Mouse (Mus musculus) MEL (cell line): ENCODE results near the gene Tmem219. TPM values are rescaled to one million over a fixed set of nuclear protein-coding genes. Genes with fewer than 3 reads are reported as not detected.

Source experiments
- DNase-seq: peaks from one replicate; pipeline ENCODE4 v3.0.0; 2011; ENCODE audit warnings: low read depth, low spot score
- H3K27ac ChIP-seq: 2 replicates; pipeline ENCODE4 v1.5.1; 2012; ENCODE audit warnings: low read depth, mild to moderate bottlenecking, control low read depth, low read length, moderate library complexity; ENCODE audit not compliant: control insufficient read depth
- H3K27me3 ChIP-seq, 2 experiments: fragments of 150-350 bp in 1 of 2; sonication (generic) in 1 of 2; 2 replicates each; pipeline ENCODE4 v1.6.1; 2012; ENCODE audit warnings: low read length in 2 of 2, mild to moderate bottlenecking in 2 of 2, improper control_type of control experiment in 1 of 2, moderate library complexity in 1 of 2; ENCODE audit not compliant: insufficient read depth in 2 of 2, control insufficient read depth in 1 of 2
- H3K36me3 ChIP-seq, 2 experiments: 2 replicates each; pipeline ENCODE4 v1.6.1; 2012 to 2014; ENCODE audit warnings: low read length in 2 of 2, improper control_type of control experiment in 1 of 2, inconsistent platforms in 1 of 2, mild to moderate bottlenecking in 1 of 2; ENCODE audit not compliant: insufficient read depth in 2 of 2, control insufficient read depth in 1 of 2
- H3K4me1 ChIP-seq, 2 experiments: fragments of 150-350 bp in 1 of 2; sonication (generic) in 1 of 2; 2 replicates each; pipeline ENCODE4 v1.6.1; 2012; ENCODE audit warnings: low read length in 2 of 2, improper control_type of control experiment in 1 of 2, mild to moderate bottlenecking in 1 of 2; ENCODE audit not compliant: insufficient read depth in 2 of 2, control insufficient read depth in 1 of 2
- H3K4me3 ChIP-seq, 2 experiments: fragments of 150-350 bp in 1 of 2; sonication (generic) in 1 of 2; 2 replicates each; pipeline ENCODE4 v1.5.1; 2012; ENCODE audit warnings: low read depth in 2 of 2, low read length in 2 of 2, mild to moderate bottlenecking in 2 of 2, moderate library complexity in 2 of 2, control low read depth in 1 of 2, improper control_type of control experiment in 1 of 2; ENCODE audit not compliant: control insufficient read depth in 1 of 2, insufficient read depth in 1 of 2
- H3K79me2 ChIP-seq: 2 replicates; pipeline ENCODE4 v1.6.1; 2012; ENCODE audit warnings: mild to moderate bottlenecking, low read length, moderate library complexity; ENCODE audit not compliant: control insufficient read depth, poor library complexity, insufficient read depth
- H3K9ac ChIP-seq: 2 replicates; pipeline ENCODE4 v1.6.1; 2012; ENCODE audit warnings: low read depth, mild to moderate bottlenecking, control low read depth, low read length, moderate library complexity; ENCODE audit not compliant: control insufficient read depth, poor library complexity, severe bottlenecking
- H3K9me3 ChIP-seq: fragments of 150-350 bp; sonication (generic); replicated peaks from 2 replicates; pipeline ENCODE4 v1.6.1; 2012; ENCODE audit warnings: mild to moderate bottlenecking, low read length, improper control_type of control experiment, moderate library complexity; ENCODE audit not compliant: insufficient read depth
- BHLHE40 ChIP-seq: IDR thresholded peaks from 2 replicates; pipeline ENCODE4 v1.6.1; 2012; ENCODE audit warnings: low read depth, mild to moderate bottlenecking, inconsistent platforms, low read length, improper control_type of control experiment, borderline replicate concordance
- CHD2 ChIP-seq: IDR thresholded peaks from 2 replicates; pipeline ENCODE4 v1.6.1; 2011; ENCODE audit warnings: low read length, improper control_type of control experiment
- CTCF ChIP-seq, 3 experiments: IDR thresholded peaks in 2 of 3; conservative IDR thresholded peaks in 1 of 3; 2 replicates each; pipeline ENCODE4 v1.5.1; 2011 to 2012; ENCODE audit warnings: low read length in 3 of 3, low read depth in 2 of 3, mild to moderate bottlenecking in 2 of 3, improper control_type of control experiment in 1 of 3, inconsistent platforms in 1 of 3, mixed read lengths in 1 of 3, moderate library complexity in 1 of 3; ENCODE audit not compliant: control insufficient read depth in 1 of 3, insufficient read depth in 1 of 3, poor library complexity in 1 of 3, severe bottlenecking in 1 of 3
- ETS1 ChIP-seq: IDR thresholded peaks from 2 replicates; pipeline ENCODE4 v1.6.1; 2012; ENCODE audit warnings: low read depth, mild to moderate bottlenecking, inconsistent platforms, low read length, improper control_type of control experiment, moderate library complexity
- GABPA ChIP-seq: IDR thresholded peaks from 2 replicates; pipeline ENCODE4 v1.6.1; 2012; ENCODE audit warnings: low read depth, mild to moderate bottlenecking, inconsistent platforms, low read length, improper control_type of control experiment, moderate library complexity
- HCFC1 ChIP-seq: IDR thresholded peaks from 2 replicates; pipeline ENCODE4 v1.6.1; 2012; ENCODE audit warnings: low read depth, mild to moderate bottlenecking, inconsistent platforms, low read length, improper control_type of control experiment, moderate library complexity
- KAT2A ChIP-seq: conservative IDR thresholded peaks from 2 replicates; pipeline ENCODE4 v1.6.1; 2012; ENCODE audit warnings: low read depth, low read length, improper control_type of control experiment, inconsistent platforms
- MAZ ChIP-seq: IDR thresholded peaks from 2 replicates; pipeline ENCODE4 v1.6.1; 2012; ENCODE audit warnings: low read depth, mild to moderate bottlenecking, inconsistent platforms, low read length, improper control_type of control experiment
- MXI1 ChIP-seq: IDR thresholded peaks from 2 replicates; pipeline ENCODE4 v1.6.1; 2011; ENCODE audit warnings: mild to moderate bottlenecking, low read depth, low read length, improper control_type of control experiment
- MYB ChIP-seq: IDR thresholded peaks from 2 replicates; pipeline ENCODE4 v1.6.1; 2011; ENCODE audit warnings: mild to moderate bottlenecking, low read depth, low read length, improper control_type of control experiment
- MYC ChIP-seq: IDR thresholded peaks from 2 replicates; pipeline ENCODE4 v1.6.1; 2011; ENCODE audit warnings: low read depth, mild to moderate bottlenecking, low read length, improper control_type of control experiment, moderate library complexity
- NRF1 ChIP-seq: IDR thresholded peaks from 2 replicates; pipeline ENCODE4 v1.6.1; 2014; ENCODE audit warnings: low read depth, mild to moderate bottlenecking, inconsistent platforms, low read length, improper control_type of control experiment, moderate library complexity; ENCODE audit not compliant: poor library complexity, insufficient read depth, severe bottlenecking
- POLR2AphosphoS2 ChIP-seq: IDR thresholded peaks from 2 replicates; pipeline ENCODE4 v1.6.1; 2011; ENCODE audit warnings: low read length, improper control_type of control experiment
- POLR2AphosphoS5 ChIP-seq: IDR thresholded peaks from 2 replicates; pipeline ENCODE4 v1.6.1; 2012; ENCODE audit warnings: low read depth, borderline replicate concordance, mild to moderate bottlenecking, inconsistent platforms, low read length, moderate library complexity, mixed read lengths
- SIN3A ChIP-seq: IDR thresholded peaks from 2 replicates; pipeline ENCODE4 v1.6.1; 2012; ENCODE audit warnings: low read length, improper control_type of control experiment, inconsistent platforms
- SMC3 ChIP-seq: IDR thresholded peaks from 2 replicates; pipeline ENCODE4 v1.6.1; 2011; ENCODE audit warnings: low read depth, low read length, improper control_type of control experiment
- TAL1 ChIP-seq: IDR thresholded peaks from 2 replicates; pipeline ENCODE4 v1.6.1; 2012; ENCODE audit warnings: mild to moderate bottlenecking, inconsistent platforms, low read length, moderate library complexity, mixed read lengths
- TBP ChIP-seq: IDR thresholded peaks from 2 replicates; pipeline ENCODE4 v1.8.0; 2011; ENCODE audit warnings: low read depth, low read length, improper control_type of control experiment
- USF2 ChIP-seq, 2 experiments: IDR thresholded peaks; 2 replicates each; pipeline ENCODE4 v1.6.1; 2011 to 2012; ENCODE audit warnings: improper control_type of control experiment in 2 of 2, low read length in 2 of 2, borderline replicate concordance in 1 of 2, inconsistent platforms in 1 of 2, low read depth in 1 of 2, mild to moderate bottlenecking in 1 of 2; ENCODE audit not compliant: insufficient read depth in 1 of 2
- ZKSCAN1 ChIP-seq: IDR thresholded peaks from 2 replicates; pipeline ENCODE4 v1.6.1; 2012; ENCODE audit warnings: low read depth, mild to moderate bottlenecking, inconsistent platforms, low read length, improper control_type of control experiment, moderate library complexity
- polyA plus RNA-seq, 2 experiments: library from polyadenylated mRNA; stranded (reverse) in 1 of 2; unstranded in 1 of 2; fragments of >175 nt in 1 of 2; fragments of >200 nt in 1 of 2; gene quantifications; 2 replicates each; pipeline versions ENCODE4 v1.2.1 to v1.2.4; 2012; ENCODE audit warnings: low replicate concordance in 2 of 2, low read depth in 1 of 2; ENCODE audit not compliant: insufficient read length in 2 of 2, insufficient read depth in 1 of 2, missing spikeins in 1 of 2
- total RNA-seq: library from RNA; depleted of rRNA; stranded (reverse); fragments of 300-350 nt; gene quantifications from 2 replicates; pipeline ENCODE4 v1.2.3, GENCODE M21; 2012

Gene Tmem219
- total and polyA plus RNA-seq, 3 experiments = 18.0 to 34.5 TPM; not detected in 1

- Histone ChIP-seq H3K4me1 (peaks cover 0 to 5% of the 10 kb centered on the region in 2 experiments; a peak in 1 of 4 replicates), H3K9ac (no peak overlapping the region), H3K9me3 (no peaks in the 10 kb centered on the region), H3K27me3 (no peaks in the 10 kb centered on the region), H3K79me2 (peaks cover 10% of the 10 kb centered on the region), H3K36me3 (peaks cover 9 to 21% of the 10 kb centered on the region in 2 experiments), H3K4me3 (no peak overlapping the region), H3K27ac (no peak overlapping the region)
- TF ChIP-seq KAT2A (no peak), TAL1 (no peak), MYC (no peak), ZKSCAN1 (no peak), ETS1 (no peak), NRF1 (no peak), MAZ (no peak), BHLHE40 (no peak), GABPA (no peak), SIN3A (no peak)
- no peak for DNase-seq
Observed at GRCm38 (mm10) chr7:126877239-126877638, 45.5 kb downstream of the Tmem219 start.

GRCm38 (mm10) chr7:126870520-126870891 lies 52.2 kb downstream of the Tmem219 start:
- Histone ChIP-seq H3K9ac (no peak overlapping the region), H3K27me3 (no peaks in the 10 kb centered on the region), H3K9me3 (no peaks in the 10 kb centered on the region), H3K4me3 (no peak overlapping the region), H3K4me1 (no peaks in the 10 kb centered on the region), H3K27ac (no peak overlapping the region), H3K36me3 (peaks cover 4 to 14% of the 10 kb centered on the region in 2 experiments; a peak in 3 of 4 replicates), H3K79me2 (no peaks in the 10 kb centered on the region)
- no peak for DNase-seq
- no peak for TF ChIP-seq ZKSCAN1
- TF ChIP-seq NRF1 = no peak
- no peak for TF ChIP-seq USF2 (IDR thresholded peaks at IDR 0.05; ENCODE audit: borderline replicate concordance in 1 of 2, insufficient read depth in 1 of 2, low read depth in 1 of 2, low read length in 2 of 2)
- TF ChIP-seq GABPA = no peak
- no peak for TF ChIP-seq MXI1
- no peak for TF ChIP-seq ETS1
- TF ChIP-seq TBP = no peak
- TF ChIP-seq SMC3 = no peak
- TF ChIP-seq HCFC1 = no peak
- no peak for TF ChIP-seq POLR2AphosphoS5
- TF ChIP-seq TAL1 = no peak
- no peak for TF ChIP-seq MYB
- no peak for TF ChIP-seq CTCF (IDR thresholded peaks at IDR 0.05 in 2 of 3, conservative IDR thresholded peaks at IDR 0.05 in 1 of 3; ENCODE audit: control insufficient read depth in 1 of 3, insufficient read depth in 1 of 3, low read depth in 2 of 3, low read length in 3 of 3, poor library complexity in 1 of 3, severe bottlenecking in 1 of 3)
- no peak for TF ChIP-seq CHD2
- TF ChIP-seq POLR2AphosphoS2 = no peak
